Mouse (Mus musculus) brain, embryonic 18.5 days (tissue): Measurements from ENCODE around the gene Ltbp1.
"Not testable (repeated sequence)": the region's sequence is repeated elsewhere in the genome, so short reads cannot be mapped to it uniquely, and the experiment has no call there.

ENCODE experiments used
- DNase-seq: peaks from one replicate; pipeline ENCODE4 v3.0.0-alpha.2; 2012; ENCODE audit warnings: low read depth, low spot score

Gene Ltbp1

GRCm38 (mm10) chr17:75115594-75115993 is 110.2 kb downstream of the Ltbp1 start:
- DNase-seq: no peak

- DNase-seq: no peak
Measured at GRCm38 (mm10) chr17:75118896-75119295, 113.5 kb downstream of the Ltbp1 start.

DNA sequence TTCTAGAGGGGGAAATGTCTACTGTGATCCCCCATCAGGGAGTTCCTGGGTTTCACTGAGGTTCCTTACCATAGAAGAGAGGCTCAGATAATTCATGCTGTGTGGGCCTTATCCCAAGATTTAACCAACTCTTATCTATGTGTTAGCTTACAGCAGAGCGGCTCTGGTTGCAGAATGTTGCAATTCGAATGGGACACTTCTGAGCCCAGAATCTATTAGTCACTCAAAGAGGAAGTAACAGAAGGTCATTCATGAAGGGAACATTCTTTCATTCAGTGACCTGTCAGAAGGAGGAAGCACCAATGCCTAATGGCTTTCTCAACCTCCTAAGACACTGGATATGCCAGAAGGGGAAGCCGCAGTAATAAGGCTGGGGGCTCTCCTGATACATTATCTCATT is 114.1 kb downstream of the Ltbp1 start:
- DNase-seq: no peak

GRCm38 (mm10) chr17:75120071-75120470 is 114.7 kb downstream of the Ltbp1 start:
- no peak for DNase-seq

GRCm38 (mm10) chr17:75122584-75123282 is 117.4 kb downstream of the Ltbp1 start:
- no peak for DNase-seq

DNA sequence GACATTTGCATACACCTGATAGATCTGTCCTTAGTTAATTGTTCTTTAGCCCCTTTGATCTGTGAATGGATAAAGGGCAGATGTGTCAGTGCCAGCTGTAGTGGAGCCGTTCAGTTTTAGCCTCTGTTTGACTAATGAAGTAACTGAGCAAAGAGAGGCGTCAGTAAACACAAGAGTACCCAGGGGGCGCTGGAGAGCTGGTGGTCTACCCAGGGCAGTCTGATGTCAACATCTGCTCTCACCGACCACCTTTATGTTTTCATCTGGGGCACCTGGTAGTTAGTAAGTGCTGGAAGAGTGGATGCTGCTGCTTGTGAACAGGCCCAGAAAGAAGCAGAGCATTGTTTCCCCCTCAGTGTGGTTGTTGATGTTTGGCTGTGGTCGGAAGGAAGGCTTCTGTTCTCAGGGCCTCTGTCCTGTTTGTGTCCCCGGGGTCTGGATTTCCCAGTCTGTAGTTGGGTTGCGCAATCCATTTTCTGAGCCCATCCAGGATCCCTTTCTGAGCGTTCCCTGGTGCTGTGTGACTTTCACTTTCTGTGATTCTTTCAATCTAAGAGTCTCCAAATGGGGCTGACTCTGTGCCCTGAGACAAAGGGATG is 123.1 kb downstream of the Ltbp1 start:
- no peak for DNase-seq

- no peak for DNase-seq
Measured at GRCm38 (mm10) chr17:75133983-75134382, 128.6 kb downstream of the Ltbp1 start.

- DNase-seq: no peak
Measured at GRCm38 (mm10) chr17:75139731-75140130, 134.4 kb downstream of the Ltbp1 start.

DNA sequence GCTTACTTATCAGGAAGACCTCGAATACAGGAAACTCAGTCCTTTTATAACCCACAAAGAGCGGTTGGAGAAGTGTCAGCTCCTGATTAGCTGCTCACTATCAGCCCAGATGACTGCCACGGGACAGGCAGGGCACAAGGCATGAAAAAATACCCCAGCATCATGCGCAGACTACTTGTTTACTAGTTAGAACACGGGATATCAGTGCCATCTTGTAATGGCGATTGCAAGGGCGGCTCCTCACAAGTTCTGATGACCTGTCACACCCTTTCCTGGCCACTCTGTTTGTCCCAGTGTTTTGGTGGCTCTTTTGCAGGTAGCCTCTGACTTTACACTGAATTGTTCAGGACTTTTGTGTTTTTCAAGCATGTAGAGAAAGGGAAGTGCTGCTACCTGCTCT is 137.5 kb downstream of the Ltbp1 start:
- not testable (repeated sequence) for DNase-seq

DNA sequence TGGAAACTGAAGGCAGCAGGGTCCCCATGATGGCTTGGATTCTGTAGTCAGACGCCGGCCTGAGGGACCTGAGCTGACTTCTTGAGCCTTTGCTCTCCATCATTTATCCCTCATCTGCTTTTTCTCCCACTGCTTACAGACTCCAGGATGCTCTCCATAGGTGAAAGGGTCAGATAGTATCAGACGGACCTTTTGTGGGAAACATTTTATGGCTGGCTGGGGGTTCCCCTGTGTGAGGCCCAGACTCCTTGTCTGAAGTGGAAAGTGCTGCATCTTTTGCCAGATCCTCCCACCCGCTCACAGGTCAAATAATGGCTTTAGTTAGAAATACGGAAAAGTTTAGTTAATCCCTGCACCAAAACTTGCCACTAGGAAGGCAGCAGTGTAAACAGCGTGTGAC is 138.6 kb downstream of the Ltbp1 start:
- DNase-seq: no peak

- no peak for DNase-seq
Measured at GRCm38 (mm10) chr17:75147218-75147617, 141.8 kb downstream of the Ltbp1 start.

GRCm38 (mm10) chr17:75151800-75152199 is 146.4 kb downstream of the Ltbp1 start:
- DNase-seq: no peak

DNA sequence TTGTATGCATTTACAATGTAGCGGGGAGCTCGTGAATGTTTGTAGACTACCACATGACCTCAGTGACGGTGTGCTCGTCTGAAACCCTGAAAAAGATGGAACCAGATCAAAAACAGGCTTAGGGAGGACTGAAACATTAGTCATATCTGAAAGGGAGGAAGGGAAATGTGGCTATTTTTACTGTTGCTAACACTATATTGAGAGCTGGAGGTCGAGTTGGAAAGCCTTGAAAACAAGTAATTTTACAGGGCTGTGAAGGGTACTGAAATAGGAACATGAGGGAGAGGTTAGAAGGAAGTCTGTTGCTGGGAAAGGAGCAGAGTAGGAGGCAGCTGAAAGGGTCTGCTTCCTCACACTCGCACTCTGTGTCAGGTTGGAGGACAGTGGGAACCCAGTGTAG is 147.7 kb downstream of the Ltbp1 start:
- no peak for DNase-seq

DNA sequence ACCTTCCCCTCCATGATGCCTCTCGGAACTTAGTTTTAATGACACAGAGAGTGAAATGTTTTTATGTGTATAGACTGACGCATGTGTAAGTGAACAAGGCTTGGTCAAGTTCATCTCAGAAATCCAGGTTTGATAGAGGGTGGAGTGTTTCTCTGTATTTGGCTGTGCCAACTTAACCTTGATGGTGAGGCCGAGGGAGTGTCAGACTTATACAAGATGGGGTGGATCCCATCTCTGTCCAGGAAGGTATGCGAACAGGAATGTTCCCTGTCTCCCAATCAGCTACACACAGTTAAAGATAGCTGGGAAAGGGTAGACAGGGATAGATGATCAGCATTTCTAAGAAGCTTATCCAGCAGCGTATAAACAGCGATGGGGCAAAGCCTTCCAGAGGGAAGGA is 153.0 kb downstream of the Ltbp1 start:
- DNase-seq: no peak

GRCm38 (mm10) chr17:75159066-75159787 is 153.9 kb downstream of the Ltbp1 start:
- no peak for DNase-seq

- DNase-seq: no peak
Measured at GRCm38 (mm10) chr17:75161062-75161461, 155.7 kb downstream of the Ltbp1 start.

DNA sequence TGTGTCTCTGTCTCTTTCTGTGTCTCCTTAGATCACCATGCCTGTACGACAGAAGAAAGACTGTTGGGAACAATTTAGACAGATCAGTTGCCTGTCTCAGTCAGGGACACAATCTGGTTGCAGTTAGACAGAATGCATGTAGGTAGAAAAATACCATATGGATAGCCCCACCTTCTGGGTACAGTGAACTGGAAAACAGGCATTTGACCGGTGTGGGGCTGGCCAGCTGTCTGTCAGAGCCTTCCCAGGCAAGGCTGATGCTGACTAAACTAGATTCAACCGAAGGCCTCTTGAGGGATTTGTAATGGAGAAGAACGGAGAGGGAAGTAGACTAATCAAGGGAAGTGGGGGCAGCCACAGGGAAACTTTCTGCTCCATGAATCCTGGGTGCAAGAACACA is 156.6 kb downstream of the Ltbp1 start:
- DNase-seq: no peak

DNA sequence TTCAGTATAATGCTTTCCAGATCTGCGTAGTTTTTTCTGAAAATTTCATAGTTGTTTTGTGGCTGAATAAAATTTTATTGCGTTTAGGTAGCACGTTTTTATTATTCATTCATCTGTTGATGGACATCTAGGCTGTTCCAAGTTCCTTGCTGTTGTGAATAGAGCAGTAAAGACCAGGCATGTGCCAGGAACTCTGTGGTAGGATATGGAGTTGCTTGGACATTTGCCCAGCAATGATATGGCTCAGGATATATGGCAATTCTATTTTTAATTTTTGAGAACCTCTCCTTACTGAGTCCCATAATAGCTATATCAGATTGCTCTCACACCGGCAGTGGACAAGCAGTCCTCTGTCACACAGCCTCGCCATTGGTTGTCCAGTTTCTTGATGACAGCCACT is 159.2 kb downstream of the Ltbp1 start:
- DNase-seq: no peak

- no peak for DNase-seq
Measured at GRCm38 (mm10) chr17:75168572-75169200, 163.3 kb downstream of the Ltbp1 start.

GRCm38 (mm10) chr17:75171659-75172058 is 166.3 kb downstream of the Ltbp1 start:
- DNase-seq: no peak

- DNase-seq: no peak
Measured at GRCm38 (mm10) chr17:75172685-75173205, 167.4 kb downstream of the Ltbp1 start.

- no peak for DNase-seq
Measured at GRCm38 (mm10) chr17:75174501-75174900, 169.1 kb downstream of the Ltbp1 start.
